Mouse (Mus musculus) MEL (cell line): Measurements from ENCODE around the gene Sectm1b. TPM values are rescaled to one million over a fixed set of nuclear protein-coding genes. Genes with fewer than 3 reads are reported as not detected.
"Not testable (repeated sequence)": the region's sequence is repeated elsewhere in the genome, so short reads cannot be mapped to it uniquely, and the experiment has no call there.

Experiments
- DNase-seq: peaks from one replicate; pipeline ENCODE4 v3.0.0; 2011; ENCODE audit warnings: low read depth, low spot score
- H3K27ac ChIP-seq: 2 replicates; pipeline ENCODE4 v1.5.1; 2012; ENCODE audit warnings: low read depth, mild to moderate bottlenecking, control low read depth, low read length, moderate library complexity; ENCODE audit not compliant: control insufficient read depth
- H3K27me3 ChIP-seq, 2 experiments: fragments of 150-350 bp in 1 of 2; sonication (generic) in 1 of 2; 2 replicates each; pipeline ENCODE4 v1.6.1; 2012; ENCODE audit warnings: low read length in 2 of 2, mild to moderate bottlenecking in 2 of 2, improper control_type of control experiment in 1 of 2, moderate library complexity in 1 of 2; ENCODE audit not compliant: insufficient read depth in 2 of 2, control insufficient read depth in 1 of 2
- H3K36me3 ChIP-seq, 2 experiments: 2 replicates each; pipeline ENCODE4 v1.6.1; 2012 to 2014; ENCODE audit warnings: low read length in 2 of 2, improper control_type of control experiment in 1 of 2, inconsistent platforms in 1 of 2, mild to moderate bottlenecking in 1 of 2; ENCODE audit not compliant: insufficient read depth in 2 of 2, control insufficient read depth in 1 of 2
- H3K4me1 ChIP-seq, 2 experiments: fragments of 150-350 bp in 1 of 2; sonication (generic) in 1 of 2; 2 replicates each; pipeline ENCODE4 v1.6.1; 2012; ENCODE audit warnings: low read length in 2 of 2, improper control_type of control experiment in 1 of 2, mild to moderate bottlenecking in 1 of 2; ENCODE audit not compliant: insufficient read depth in 2 of 2, control insufficient read depth in 1 of 2
- H3K4me3 ChIP-seq, 2 experiments: fragments of 150-350 bp in 1 of 2; sonication (generic) in 1 of 2; 2 replicates each; pipeline ENCODE4 v1.5.1; 2012; ENCODE audit warnings: low read depth in 2 of 2, low read length in 2 of 2, mild to moderate bottlenecking in 2 of 2, moderate library complexity in 2 of 2, control low read depth in 1 of 2, improper control_type of control experiment in 1 of 2; ENCODE audit not compliant: control insufficient read depth in 1 of 2, insufficient read depth in 1 of 2
- H3K79me2 ChIP-seq: 2 replicates; pipeline ENCODE4 v1.6.1; 2012; ENCODE audit warnings: mild to moderate bottlenecking, low read length, moderate library complexity; ENCODE audit not compliant: control insufficient read depth, poor library complexity, insufficient read depth
- H3K9ac ChIP-seq: 2 replicates; pipeline ENCODE4 v1.6.1; 2012; ENCODE audit warnings: low read depth, mild to moderate bottlenecking, control low read depth, low read length, moderate library complexity; ENCODE audit not compliant: control insufficient read depth, poor library complexity, severe bottlenecking
- H3K9me3 ChIP-seq: fragments of 150-350 bp; sonication (generic); replicated peaks from 2 replicates; pipeline ENCODE4 v1.6.1; 2012; ENCODE audit warnings: mild to moderate bottlenecking, low read length, improper control_type of control experiment, moderate library complexity; ENCODE audit not compliant: insufficient read depth
- BHLHE40 ChIP-seq: IDR thresholded peaks from 2 replicates; pipeline ENCODE4 v1.6.1; 2012; ENCODE audit warnings: low read depth, mild to moderate bottlenecking, inconsistent platforms, low read length, improper control_type of control experiment, borderline replicate concordance
- CTCF ChIP-seq, 3 experiments: IDR thresholded peaks in 2 of 3; conservative IDR thresholded peaks in 1 of 3; 2 replicates each; pipeline ENCODE4 v1.5.1; 2011 to 2012; ENCODE audit warnings: low read length in 3 of 3, low read depth in 2 of 3, mild to moderate bottlenecking in 2 of 3, improper control_type of control experiment in 1 of 3, inconsistent platforms in 1 of 3, mixed read lengths in 1 of 3, moderate library complexity in 1 of 3; ENCODE audit not compliant: control insufficient read depth in 1 of 3, insufficient read depth in 1 of 3, poor library complexity in 1 of 3, severe bottlenecking in 1 of 3
- E2F4 ChIP-seq: IDR thresholded peaks from 2 replicates; pipeline ENCODE4 v1.6.1; 2011; ENCODE audit warnings: low read depth, low read length, improper control_type of control experiment, borderline replicate concordance
- EP300 ChIP-seq, 2 experiments: IDR thresholded peaks; 2 replicates each; pipeline ENCODE4 v1.6.1; 2011; ENCODE audit warnings: improper control_type of control experiment in 2 of 2, low read length in 2 of 2, low read depth in 1 of 2, mild to moderate bottlenecking in 1 of 2
- JUND ChIP-seq: IDR thresholded peaks from 2 replicates; pipeline ENCODE4 v1.6.1; 2011; ENCODE audit warnings: low read depth, mild to moderate bottlenecking, improper control_type of control experiment, low read length
- MAFK ChIP-seq: IDR thresholded peaks from 2 replicates; pipeline ENCODE4 v1.6.1; 2011; ENCODE audit warnings: low read depth, mild to moderate bottlenecking, low read length, improper control_type of control experiment, borderline replicate concordance
- MAZ ChIP-seq: IDR thresholded peaks from 2 replicates; pipeline ENCODE4 v1.6.1; 2012; ENCODE audit warnings: low read depth, mild to moderate bottlenecking, inconsistent platforms, low read length, improper control_type of control experiment
- MXI1 ChIP-seq: IDR thresholded peaks from 2 replicates; pipeline ENCODE4 v1.6.1; 2011; ENCODE audit warnings: mild to moderate bottlenecking, low read depth, low read length, improper control_type of control experiment
- MYC ChIP-seq: IDR thresholded peaks from 2 replicates; pipeline ENCODE4 v1.6.1; 2011; ENCODE audit warnings: low read depth, mild to moderate bottlenecking, low read length, improper control_type of control experiment, moderate library complexity
- POLR2A ChIP-seq, 2 experiments: IDR thresholded peaks; 2 replicates each; pipeline ENCODE4 v1.6.1; 2011 to 2012; ENCODE audit warnings: low read length in 2 of 2, mild to moderate bottlenecking in 2 of 2, control low read depth in 1 of 2, improper control_type of control experiment in 1 of 2, low read depth in 1 of 2, moderate library complexity in 1 of 2; ENCODE audit not compliant: control insufficient read depth in 1 of 2, insufficient read depth in 1 of 2, poor library complexity in 1 of 2
- POLR2AphosphoS2 ChIP-seq: IDR thresholded peaks from 2 replicates; pipeline ENCODE4 v1.6.1; 2011; ENCODE audit warnings: low read length, improper control_type of control experiment
- POLR2AphosphoS5 ChIP-seq: IDR thresholded peaks from 2 replicates; pipeline ENCODE4 v1.6.1; 2012; ENCODE audit warnings: low read depth, borderline replicate concordance, mild to moderate bottlenecking, inconsistent platforms, low read length, moderate library complexity, mixed read lengths
- RAD21 ChIP-seq: IDR thresholded peaks from 2 replicates; pipeline ENCODE4 v1.6.1; 2011; ENCODE audit warnings: mild to moderate bottlenecking, low read depth, low read length, improper control_type of control experiment
- SIN3A ChIP-seq: IDR thresholded peaks from 2 replicates; pipeline ENCODE4 v1.6.1; 2012; ENCODE audit warnings: low read length, improper control_type of control experiment, inconsistent platforms
- SMC3 ChIP-seq: IDR thresholded peaks from 2 replicates; pipeline ENCODE4 v1.6.1; 2011; ENCODE audit warnings: low read depth, low read length, improper control_type of control experiment
- TBP ChIP-seq: IDR thresholded peaks from 2 replicates; pipeline ENCODE4 v1.8.0; 2011; ENCODE audit warnings: low read depth, low read length, improper control_type of control experiment
- USF2 ChIP-seq, 2 experiments: IDR thresholded peaks; 2 replicates each; pipeline ENCODE4 v1.6.1; 2011 to 2012; ENCODE audit warnings: improper control_type of control experiment in 2 of 2, low read length in 2 of 2, borderline replicate concordance in 1 of 2, inconsistent platforms in 1 of 2, low read depth in 1 of 2, mild to moderate bottlenecking in 1 of 2; ENCODE audit not compliant: insufficient read depth in 1 of 2
- ZC3H11A ChIP-seq: IDR thresholded peaks from 2 replicates; pipeline ENCODE4 v1.6.1; 2012; ENCODE audit warnings: low read depth, mild to moderate bottlenecking, inconsistent platforms, low read length, improper control_type of control experiment
- ZNF384 ChIP-seq: IDR thresholded peaks from 2 replicates; pipeline ENCODE4 v1.6.1; 2012; ENCODE audit warnings: low read depth, mild to moderate bottlenecking, inconsistent platforms, low read length, improper control_type of control experiment
- polyA plus RNA-seq, 2 experiments: library from polyadenylated mRNA; stranded (reverse) in 1 of 2; unstranded in 1 of 2; fragments of >175 nt in 1 of 2; fragments of >200 nt in 1 of 2; gene quantifications; 2 replicates each; pipeline versions ENCODE4 v1.2.1 to v1.2.4; 2012; ENCODE audit warnings: low replicate concordance in 2 of 2, low read depth in 1 of 2; ENCODE audit not compliant: insufficient read length in 2 of 2, insufficient read depth in 1 of 2, missing spikeins in 1 of 2
- total RNA-seq: library from RNA; depleted of rRNA; stranded (reverse); fragments of 300-350 nt; gene quantifications from 2 replicates; pipeline ENCODE4 v1.2.3, GENCODE M21; 2012

The Sectm1b gene
- total and polyA plus RNA-seq, 3 experiments, result 0.14 TPM; not detected in 2

DNA sequence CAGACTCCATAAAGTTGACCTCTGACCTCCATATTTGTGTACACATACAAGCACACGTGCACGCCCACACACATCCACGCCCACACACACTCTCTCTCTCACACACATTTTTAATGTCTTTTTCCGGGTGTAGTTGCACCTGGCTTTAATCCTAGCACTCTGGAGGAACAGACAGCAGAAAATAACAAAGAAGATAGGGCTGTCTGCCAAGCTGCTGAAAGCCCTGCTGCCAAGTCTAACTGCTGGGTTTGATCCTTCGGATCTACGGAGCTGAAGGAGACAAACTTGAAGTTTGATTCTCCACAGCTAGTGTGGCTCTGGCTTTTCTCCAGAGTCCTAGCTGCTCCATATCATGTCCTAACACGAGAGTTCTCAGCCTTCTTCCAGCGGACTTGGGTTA lies 1.8 kb downstream of the Sectm1b start:
- no peaks in the 10 kb centered on the region for H3K79me2 ChIP-seq
- H3K4me3 ChIP-seq, result no peak overlapping the region
- H3K9me3 ChIP-seq, result no peaks in the 10 kb centered on the region
- no peak overlapping the region for H3K27ac ChIP-seq
- TF ChIP-seq JUND (no peak), BHLHE40 (0 out of 2 replicates have a peak, but pooled peaks have one; percentile 11)
- no peak overlapping the region for H3K9ac ChIP-seq
- peaks cover 0 to 3% of the 10 kb centered on the region in 2 experiments; a peak in 1 of 4 replicates for H3K27me3 ChIP-seq
- no peaks in the 10 kb centered on the region for H3K36me3 ChIP-seq
- no peak for DNase-seq
- H3K4me1 ChIP-seq, result no peaks in the 10 kb centered on the region

DNA sequence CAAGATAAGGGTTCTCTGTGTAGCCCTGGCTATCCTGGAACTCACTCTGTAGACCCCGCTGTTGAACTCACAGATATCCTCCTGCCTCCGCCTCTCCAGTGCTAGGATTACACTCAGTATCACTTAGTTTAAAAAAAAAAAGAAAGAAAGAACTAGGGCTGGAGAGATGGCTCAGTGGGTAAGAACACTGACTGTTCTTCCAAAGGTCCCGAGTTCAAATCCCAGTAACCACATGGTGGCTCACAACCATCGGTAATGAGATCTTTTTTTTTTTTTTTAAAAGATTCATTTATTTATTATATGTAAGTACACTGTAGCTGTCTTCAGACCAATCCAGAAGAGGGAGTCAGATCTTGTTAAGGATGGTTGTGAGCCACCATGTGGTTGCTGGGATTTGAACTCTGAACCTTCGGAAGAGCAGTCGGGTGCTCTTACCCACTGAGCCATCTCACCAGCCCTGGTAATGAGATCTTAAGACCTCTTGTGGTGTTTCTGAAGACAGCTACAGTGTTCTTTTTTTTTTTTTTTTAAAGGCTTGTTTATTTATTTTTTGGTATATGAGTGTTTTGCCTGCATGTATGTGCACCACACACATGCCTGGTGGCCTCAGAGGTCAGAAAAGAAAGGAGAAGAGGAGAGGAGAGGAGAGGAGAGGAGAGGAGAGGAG lies 2.8 kb downstream of the Sectm1b start:
- not testable (repeated sequence) for H3K4me1 ChIP-seq, H3K27me3 ChIP-seq, H3K9ac ChIP-seq, H3K36me3 ChIP-seq, H3K79me2 ChIP-seq, H3K9me3 ChIP-seq, H3K27ac ChIP-seq, H3K4me3 ChIP-seq, DNase-seq
- TF ChIP-seq TBP (peak; percentile 95), ZNF384 (0 out of 2 replicates have a peak, but pooled peaks have one; percentile 32)

DNA sequence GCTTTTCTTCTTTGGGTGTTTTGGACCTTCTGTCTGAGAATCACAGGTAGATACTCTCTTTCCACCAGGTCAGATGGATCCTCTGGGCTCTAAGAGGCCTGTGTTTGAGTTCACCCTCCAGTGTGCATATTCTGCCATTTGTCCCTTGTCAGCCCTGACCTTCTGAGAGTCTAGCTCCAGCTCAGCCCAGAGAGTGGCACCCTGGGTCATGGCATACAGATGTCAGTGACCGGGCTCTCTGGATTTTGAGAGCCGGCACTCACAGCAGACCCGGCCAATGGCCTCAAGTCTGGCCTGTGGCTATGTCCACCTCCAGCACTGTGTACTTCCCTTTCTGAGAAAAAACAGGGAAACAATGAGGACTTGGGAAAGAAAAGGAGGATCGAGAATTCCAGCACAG lies 3.9 kb downstream of the Sectm1b start:
- Histone ChIP-seq H3K36me3 (no peaks in the 10 kb centered on the region), H3K27me3 (peaks cover 0 to 3% of the 10 kb centered on the region in 2 experiments; a peak in 1 of 4 replicates), H3K4me3 (no peak overlapping the region), H3K9ac (no peak overlapping the region), H3K79me2 (no peaks in the 10 kb centered on the region), H3K4me1 (no peaks in the 10 kb centered on the region), H3K9me3 (no peaks in the 10 kb centered on the region), H3K27ac (no peak overlapping the region)
- TF ChIP-seq MAZ (no peak), CTCF (IDR thresholded peaks at IDR 0.05 in 2 of 3, conservative IDR thresholded peaks at IDR 0.05 in 1 of 3; ENCODE audit: control insufficient read depth in 1 of 3, insufficient read depth in 1 of 3, low read depth in 2 of 3, low read length in 3 of 3, poor library complexity in 1 of 3, severe bottlenecking in 1 of 3) (no peak), MAFK (no peak)
- no peak for DNase-seq

DNA sequence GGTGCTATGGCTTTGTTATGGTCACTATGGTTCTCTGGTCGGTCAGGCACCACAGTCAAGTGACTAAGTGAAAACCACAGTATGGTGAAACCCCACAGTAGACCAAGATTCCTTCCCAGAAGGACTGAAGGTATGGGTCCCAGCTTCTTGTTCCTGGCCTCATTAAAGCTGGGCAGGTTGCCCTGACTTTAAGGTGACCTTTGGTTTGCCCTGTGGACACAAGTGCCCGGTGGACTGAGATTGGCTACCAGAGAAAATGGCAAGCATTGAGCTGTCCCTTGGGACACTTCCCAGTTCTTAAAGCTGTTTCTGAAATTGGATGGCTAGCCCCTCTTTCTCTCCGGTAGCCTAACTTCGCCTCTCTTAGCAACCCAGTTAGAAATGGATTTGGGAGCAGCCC lies 4.4 kb downstream of the Sectm1b start:
- Histone ChIP-seq H3K27ac (no peak overlapping the region), H3K27me3 (peaks cover 0 to 3% of the 10 kb centered on the region in 2 experiments; a peak in 1 of 4 replicates), H3K79me2 (no peaks in the 10 kb centered on the region), H3K36me3 (no peaks in the 10 kb centered on the region), H3K9ac (no peak overlapping the region), H3K9me3 (no peaks in the 10 kb centered on the region), H3K4me1 (no peaks in the 10 kb centered on the region), H3K4me3 (no peak overlapping the region)
- DNase-seq, result no peak
- TF ChIP-seq POLR2A (IDR thresholded peaks at IDR 0.05; ENCODE audit: control insufficient read depth in 1 of 2, insufficient read depth in 1 of 2, low read depth in 1 of 2, low read length in 2 of 2, poor library complexity in 1 of 2), result no peak
- no peak for TF ChIP-seq RAD21
- TF ChIP-seq MAZ, result no peak
- no peak for TF ChIP-seq MXI1
- no peak for TF ChIP-seq USF2 (IDR thresholded peaks at IDR 0.05; ENCODE audit: borderline replicate concordance in 1 of 2, insufficient read depth in 1 of 2, low read depth in 1 of 2, low read length in 2 of 2)
- no peak for TF ChIP-seq JUND
- no peak for TF ChIP-seq POLR2AphosphoS5
- no peak for TF ChIP-seq SIN3A
- TF ChIP-seq POLR2AphosphoS2, result no peak
- TF ChIP-seq SMC3, result no peak
- no peak for TF ChIP-seq ZC3H11A
- no peak for TF ChIP-seq EP300 (IDR thresholded peaks at IDR 0.05; ENCODE audit: low read depth in 1 of 2, low read length in 2 of 2)
- TF ChIP-seq MYC, result no peak
- no peak for TF ChIP-seq E2F4
- no peak for TF ChIP-seq CTCF (IDR thresholded peaks at IDR 0.05 in 2 of 3, conservative IDR thresholded peaks at IDR 0.05 in 1 of 3; ENCODE audit: control insufficient read depth in 1 of 3, insufficient read depth in 1 of 3, low read depth in 2 of 3, low read length in 3 of 3, poor library complexity in 1 of 3, severe bottlenecking in 1 of 3)
